Mouse (Mus musculus) olfactory bulb, adult 2 months (tissue): ENCODE data around the gene Mbl1. TPM values are rescaled to one million over a fixed set of nuclear protein-coding genes. Genes with fewer than 3 reads are reported as not detected.

Source experiments
- H3K27ac ChIP-seq: fragments of 200-500 bp; 2 replicates; pipeline ENCODE4 v1.5.1; 2012; ENCODE audit warnings: low read depth, low read length; ENCODE audit not compliant: insufficient read depth
- H3K4me1 ChIP-seq: fragments of 200-500 bp; 2 replicates; pipeline ENCODE4 v1.6.1; 2012; ENCODE audit warnings: low read length; ENCODE audit not compliant: control insufficient read depth, insufficient read depth
- H3K4me3 ChIP-seq: fragments of 200-500 bp; 2 replicates; pipeline ENCODE4 v1.5.1; 2012; ENCODE audit warnings: mild to moderate bottlenecking, low read depth, low read length, moderate library complexity; ENCODE audit not compliant: insufficient read depth
- CTCF ChIP-seq: fragments of 200-500 bp; IDR thresholded peaks from 2 replicates; pipeline ENCODE4 v1.5.1; 2012; ENCODE audit warnings: low read depth, mild to moderate bottlenecking, low read length, moderate library complexity; ENCODE audit not compliant: insufficient read depth
- POLR2A ChIP-seq: fragments of 200-500 bp; IDR thresholded peaks from 2 replicates; pipeline ENCODE4 v1.6.1; 2012; ENCODE audit warnings: mild to moderate bottlenecking, low read depth, low read length, moderate library complexity; ENCODE audit not compliant: insufficient read depth
- WGBS: fragments of 180-500 bp; shearing (Covaris S2); methylation state at CpG from one replicate; pipeline ENCODE4 v1.1.7; 2018; 5-methylcytosine and 5-hydroxymethylcytosine counted together
- polyA plus RNA-seq: library from polyadenylated mRNA; stranded (reverse); fragments of >200 nt; gene quantifications from 2 replicates; pipeline ENCODE4 v1.2.4, GENCODE M21; 2012; ENCODE audit warnings: low replicate concordance; ENCODE audit not compliant: missing spikeins, insufficient read depth, insufficient read length

The Mbl1 gene
- not detected in 2 replicates for polyA plus RNA-seq

- Histone ChIP-seq H3K4me1 (no peaks in the 10 kb centered on the region), H3K4me3 (no peak within 1 kb of the TSS), H3K27ac (no peak within 1 kb of the TSS)
- WGBS: 88% methylated on average over 7 of the region's 7 CpGs
- TF ChIP-seq POLR2A (no peak), CTCF (no peak)
Observed at GRCm38 (mm10) chr14:41151220-41151898, at the start of gene Mbl1. TSS of gene Mbl1 (plus strand) at chr14:41151458.

- Histone ChIP-seq H3K4me1 (no peaks in the 10 kb centered on the region), H3K4me3 (no peak overlapping the region), H3K27ac (no peak overlapping the region)
- 82% methylated on average over 2 of the region's 2 CpGs for WGBS
- TF ChIP-seq CTCF (no peak), POLR2A (no peak)
Observed at GRCm38 (mm10) chr14:41102269-41102668, 49.0 kb upstream of the Mbl1 start.

- no peak for TF ChIP-seq POLR2A
- TF ChIP-seq CTCF: no peak
- Histone ChIP-seq H3K4me1 (no peaks in the 10 kb centered on the region), H3K27ac (no peak within 1 kb of the TSS), H3K4me3 (no peak within 1 kb of the TSS)
- 77% methylated on average over 10 of the region's 10 CpGs for WGBS
Observed at GRCm38 (mm10) chr14:41104853-41105444, 46.3 kb upstream of the Mbl1 start, which contains the start of gene Mat1a. TSS of gene Mat1a (plus strand) at chr14:41105035.

GRCm38 (mm10) chr14:41111031-41111668 lies 40.1 kb upstream of the Mbl1 start:
- TF ChIP-seq CTCF (no peak), POLR2A (no peak)
- no peak overlapping the region for H3K4me3 ChIP-seq
- 86% methylated on average over 7 of the region's 7 CpGs for WGBS
- H3K27ac ChIP-seq: no peak overlapping the region
- no peaks in the 10 kb centered on the region for H3K4me1 ChIP-seq

- Histone ChIP-seq H3K4me1 (no peaks in the 10 kb centered on the region), H3K4me3 (no peak overlapping the region), H3K27ac (no peak overlapping the region)
- 84% methylated on average over 4 of the region's 4 CpGs for WGBS
- TF ChIP-seq CTCF (no peak), POLR2A (no peak)
Observed at GRCm38 (mm10) chr14:41112944-41113343, 38.3 kb upstream of the Mbl1 start.

GRCm38 (mm10) chr14:41116271-41116670 lies 35.0 kb upstream of the Mbl1 start:
- Histone ChIP-seq H3K27ac (no peak overlapping the region), H3K4me1 (no peaks in the 10 kb centered on the region), H3K4me3 (no peak overlapping the region)
- WGBS: 78% methylated on average over 3 of the region's 3 CpGs
- TF ChIP-seq CTCF: no peak
- no peak for TF ChIP-seq POLR2A

GRCm38 (mm10) chr14:41124683-41125082 lies 26.6 kb upstream of the Mbl1 start:
- 87% methylated on average over 5 of the region's 5 CpGs for WGBS
- Histone ChIP-seq H3K27ac (no peak overlapping the region), H3K4me3 (no peak overlapping the region), H3K4me1 (no peaks in the 10 kb centered on the region)
- no peak for TF ChIP-seq POLR2A
- TF ChIP-seq CTCF: no peak

GRCm38 (mm10) chr14:41127997-41128396 lies 23.3 kb upstream of the Mbl1 start:
- no peak overlapping the region for H3K27ac ChIP-seq
- no peaks in the 10 kb centered on the region for H3K4me1 ChIP-seq
- no peak overlapping the region for H3K4me3 ChIP-seq
- 21% methylated on average over 4 of the region's 4 CpGs for WGBS
- TF ChIP-seq POLR2A (no peak), CTCF (no peak)

- Histone ChIP-seq H3K4me3 (no peak within 1 kb of the TSS), H3K27ac (no peak within 1 kb of the TSS), H3K4me1 (no peaks in the 10 kb centered on the region)
- no peak for TF ChIP-seq CTCF
- no peak for TF ChIP-seq POLR2A
- 87% methylated on average over 7 of the region's 7 CpGs for WGBS
Observed at GRCm38 (mm10) chr14:41131540-41131939, 19.7 kb upstream of the Mbl1 start, which contains the start of gene Sftpa1. TSS of gene Sftpa1 (plus strand) at chr14:41131782.
